Mouse (Mus musculus) brain, embryonic 14.5 days (tissue): ENCODE measurements around the gene Dmrt3. TPM values are rescaled to one million over a fixed set of nuclear protein-coding genes. Genes with fewer than 3 reads are reported as not detected.

ENCODE experiments used
- DNase-seq: peaks from one replicate; pipeline ENCODE4 v3.0.0-alpha.2; 2011; ENCODE audit warnings: low read depth
- CTCF ChIP-seq: fragments of 200-500 bp; IDR thresholded peaks from 2 replicates; pipeline ENCODE4 v1.5.1; 2012; ENCODE audit warnings: inconsistent platforms, mild to moderate bottlenecking, moderate library complexity, borderline replicate concordance; ENCODE audit not compliant: insufficient read depth, insufficient read length; ENCODE audit errors: extremely low read depth
- POLR2A ChIP-seq: fragments of 200-500 bp; IDR thresholded peaks from 2 replicates; pipeline ENCODE4 v1.6.1; 2012; ENCODE audit warnings: mild to moderate bottlenecking, inconsistent platforms, borderline replicate concordance; ENCODE audit not compliant: poor library complexity, insufficient read depth, insufficient read length, severe bottlenecking; ENCODE audit errors: extremely low read depth
- polyA plus RNA-seq: library from polyadenylated mRNA; depleted of rRNA; stranded (reverse); fragments of >200 nt; gene quantifications from 2 replicates; pipeline ENCODE4 v1.2.3, GENCODE M21; 2012; rRNA removed

The Dmrt3 gene
- polyA plus RNA-seq, 1 experiment: 2.1 TPM

DNA sequence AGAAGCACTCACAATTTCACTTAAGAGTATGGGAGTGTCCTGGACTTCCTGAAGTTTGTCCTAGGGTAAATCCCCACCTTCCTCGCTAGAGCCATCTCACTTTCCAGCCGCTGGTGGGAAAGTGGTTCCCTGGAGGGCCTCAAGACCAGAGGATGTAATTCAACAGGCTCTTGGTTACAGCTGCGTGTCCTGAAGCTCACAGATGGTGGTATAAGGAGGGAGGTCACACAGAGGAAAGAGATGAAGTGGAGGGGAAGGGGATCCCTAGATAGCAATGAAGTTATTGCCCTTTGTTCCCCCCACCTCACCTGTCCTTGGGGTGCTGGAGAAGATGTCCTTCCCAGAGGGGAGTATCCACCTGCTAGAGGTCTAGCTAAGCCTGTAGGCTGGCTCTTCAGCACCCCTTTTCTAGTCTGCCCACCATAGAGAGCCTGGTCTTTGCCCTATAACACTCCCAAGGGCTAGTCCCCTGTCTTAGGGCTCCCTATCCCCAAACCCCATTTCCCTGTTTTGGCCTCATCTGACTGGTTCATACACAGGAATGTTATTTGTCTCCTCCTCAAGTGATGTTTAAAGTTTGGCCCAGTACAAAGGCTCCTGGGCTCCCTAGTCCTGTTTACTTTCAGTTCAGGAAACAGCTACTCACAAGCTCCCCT lies 59.6 kb downstream of the Dmrt3 start:
- no peak for TF ChIP-seq POLR2A
- no peak for TF ChIP-seq CTCF
- DNase-seq: no peak

DNA sequence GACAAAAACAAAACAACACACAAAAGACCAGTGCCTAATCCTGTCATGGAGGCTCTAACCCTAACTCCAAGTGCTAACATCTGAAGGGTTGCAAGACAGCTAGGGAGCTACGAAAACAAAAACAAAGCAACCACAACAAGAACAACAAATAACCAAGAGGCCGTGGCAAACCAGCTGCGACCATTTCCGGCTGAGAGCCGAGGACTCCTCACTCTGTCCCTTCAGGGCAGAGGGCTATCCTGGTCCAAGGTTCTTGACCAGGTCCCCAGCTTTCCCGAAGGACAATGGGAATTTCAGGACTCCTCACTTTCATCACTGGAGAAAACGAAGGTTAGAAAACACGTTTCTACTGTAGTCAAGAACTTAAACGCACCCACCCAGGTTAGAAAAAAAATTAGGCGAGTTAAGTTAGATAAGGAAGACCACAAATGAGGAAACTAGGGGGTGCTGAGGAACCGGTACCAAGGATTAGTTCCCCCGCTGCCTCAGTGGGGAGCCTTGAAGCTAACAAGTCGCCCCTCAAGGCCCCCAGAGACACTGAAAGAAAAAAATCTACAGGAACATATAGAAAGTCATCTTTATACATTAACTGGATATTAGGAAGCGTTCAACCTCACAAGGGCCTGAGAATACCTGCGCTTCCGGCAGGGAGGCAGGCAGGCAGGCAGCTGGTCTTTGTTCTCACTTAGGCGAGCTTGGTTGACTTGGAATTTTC lies 60.6 kb downstream of the Dmrt3 start:
- TF ChIP-seq POLR2A: no peak
- no peak for TF ChIP-seq CTCF
- peak; percentile 46 for DNase-seq

GRCm38 (mm10) chr19:25671681-25672080 lies 61.6 kb downstream of the Dmrt3 start:
- no peak for TF ChIP-seq CTCF
- no peak for TF ChIP-seq POLR2A
- DNase-seq: peak; percentile 66

GRCm38 (mm10) chr19:25672101-25672950 lies 62.2 kb downstream of the Dmrt3 start, which contains the start of gene Dmrt2:
TSS of gene Dmrt2 (plus strand) at chr19:25672411.
- no peak for TF ChIP-seq CTCF
- no peak for TF ChIP-seq POLR2A
- DNase-seq: peak; percentile 96

Other genes starting within 250 kb of the Dmrt3 start
- gene Dmrt1, start 104.7 kb upstream of the Dmrt3 start, polyA plus RNA-seq: 0.05 and 0.20 TPM in 2 replicates
- gene Dmrt2, start 62.1 kb downstream of the Dmrt3 start, polyA plus RNA-seq: 0.67 and 1.3 TPM in 2 replicates